Mouse (Mus musculus): Measurements from ENCODE around the gene Lipi. TPM values are rescaled to one million over a fixed set of nuclear protein-coding genes. Genes with fewer than 3 reads are reported as not detected.

Lipi gene
- total and polyA plus RNA-seq, 2 experiments: not detected

GRCm38 (mm10) chr16:75537784-75538565, 47.9 kb downstream of the Lipi start:
- no peak overlapping the region for H3K27ac ChIP-seq (replicated peaks; ENCODE audit: insufficient read depth, low read depth, low read length)
- H3K4me1 ChIP-seq (ENCODE audit: control insufficient read depth, insufficient read depth, low read length): no peaks in the 10 kb centered on the region
- no peaks in the 10 kb centered on the region for H3K79me2 ChIP-seq (ENCODE audit: control insufficient read depth, insufficient read depth, low read length)
- H3K9ac ChIP-seq (ENCODE audit: low read depth, low read length): no peak overlapping the region
- DNase-seq (ENCODE audit: extremely low read depth, low read depth, low spot score): no peak
- TF ChIP-seq CTCF (IDR thresholded peaks at IDR 0.05; ENCODE audit: low read depth, low read length) (no peak), POLR2A (IDR thresholded peaks at IDR 0.05; ENCODE audit: extremely low read depth, insufficient read depth, low read length) (no peak)
- 66% methylated on average over 7 of the region's 7 CpGs for WGBS
- H3K4me3 ChIP-seq (ENCODE audit: insufficient read depth, low read depth, low read length): no peak overlapping the region
- H3K36me3 ChIP-seq (ENCODE audit: control insufficient read depth, insufficient read depth, low read length): no peaks in the 10 kb centered on the region
- H3K27me3 ChIP-seq (ENCODE audit: control insufficient read depth, insufficient read depth, low read length): no peaks in the 10 kb centered on the region

GRCm38 (mm10) chr16:75531705-75532104, 54.2 kb downstream of the Lipi start:
- WGBS: 2% methylated on average over 1 of the region's 1 CpGs
- H3K27me3 ChIP-seq (ENCODE audit: control insufficient read depth, insufficient read depth, low read length): no peaks in the 10 kb centered on the region
- no peaks in the 10 kb centered on the region for H3K4me1 ChIP-seq (ENCODE audit: control insufficient read depth, insufficient read depth, low read length)
- H3K79me2 ChIP-seq (ENCODE audit: control insufficient read depth, insufficient read depth, low read length): no peaks in the 10 kb centered on the region
- H3K27ac ChIP-seq (replicated peaks; ENCODE audit: insufficient read depth, low read depth, low read length): no peak overlapping the region
- DNase-seq (ENCODE audit: extremely low read depth, low read depth, low spot score): peak; percentile 3
- H3K36me3 ChIP-seq (ENCODE audit: control insufficient read depth, insufficient read depth, low read length): no peaks in the 10 kb centered on the region
- no peak overlapping the region for H3K9ac ChIP-seq (ENCODE audit: low read depth, low read length)
- no peak overlapping the region for H3K4me3 ChIP-seq (ENCODE audit: insufficient read depth, low read depth, low read length)
- TF ChIP-seq POLR2A (IDR thresholded peaks at IDR 0.05; ENCODE audit: extremely low read depth, insufficient read depth, low read length): no peak
- TF ChIP-seq CTCF (IDR thresholded peaks at IDR 0.05; ENCODE audit: low read depth, low read length): no peak

- 88% methylated on average over 4 of the region's 4 CpGs for WGBS
- TF ChIP-seq CTCF (IDR thresholded peaks at IDR 0.05; ENCODE audit: low read depth, low read length): no peak
- TF ChIP-seq POLR2A (IDR thresholded peaks at IDR 0.05; ENCODE audit: extremely low read depth, insufficient read depth, low read length): no peak
- Histone ChIP-seq H3K9ac (ENCODE audit: low read depth, low read length) (no peak overlapping the region), H3K4me3 (ENCODE audit: insufficient read depth, low read depth, low read length) (no peak overlapping the region), H3K4me1 (ENCODE audit: control insufficient read depth, insufficient read depth, low read length) (no peaks in the 10 kb centered on the region), H3K27me3 (ENCODE audit: control insufficient read depth, insufficient read depth, low read length) (no peaks in the 10 kb centered on the region), H3K79me2 (ENCODE audit: control insufficient read depth, insufficient read depth, low read length) (no peaks in the 10 kb centered on the region), H3K27ac (replicated peaks; ENCODE audit: insufficient read depth, low read depth, low read length) (no peak overlapping the region), H3K36me3 (ENCODE audit: control insufficient read depth, insufficient read depth, low read length) (no peaks in the 10 kb centered on the region)
- no peak for DNase-seq (ENCODE audit: extremely low read depth, low read depth, low spot score)
Observed at GRCm38 (mm10) chr16:75496568-75496967, 89.3 kb downstream of the Lipi start.

Other genes with a start within 250 kb of the Lipi start
- 0.07 TPM in 1 of 2 replicates, not detected in the other for gene Rbm11, start 6.8 kb upstream of the Lipi start, total RNA-seq (2014; rRNA removed)
- not detected in 2 replicates for gene Rbm11, start 6.8 kb upstream of the Lipi start, polyA plus RNA-seq (2012; rRNA removed)
- gene Hspa13, start 181.0 kb upstream of the Lipi start, total RNA-seq (2014; rRNA removed): 39.6 and 41.1 TPM in 2 replicates
- gene Hspa13, start 181.0 kb upstream of the Lipi start, polyA plus RNA-seq (2012; rRNA removed): 4.3 and 4.8 TPM in 2 replicates